Mouse (Mus musculus) CH12.LX (cell line): ENCODE results near the gene Ttn.

Experiments
- CHD2 ChIP-seq: IDR thresholded peaks from 2 replicates; pipeline ENCODE4 v1.6.1; 2011; ENCODE audit warnings: low read length, improper control_type of control experiment
- IRF4 ChIP-seq: IDR thresholded peaks from 2 replicates; pipeline ENCODE4 v1.6.1; 2014; ENCODE audit warnings: low read depth, mild to moderate bottlenecking, inconsistent platforms, low read length, improper control_type of control experiment
- POLR2A ChIP-seq: IDR thresholded peaks from 2 replicates; pipeline ENCODE4 v1.6.1; 2011; ENCODE audit warnings: low read depth, mild to moderate bottlenecking, improper control_type of control experiment, low read length
- ZNF384 ChIP-seq: IDR thresholded peaks from 2 replicates; pipeline ENCODE4 v1.6.1; 2012; ENCODE audit warnings: low read depth, low read length, improper control_type of control experiment, inconsistent platforms

GRCm38 (mm10) chr2:76903351-76903750 is 79.0 kb downstream of the Ttn start:
- TF ChIP-seq ZNF384 (no peak), CHD2 (no peak), IRF4 (no peak), POLR2A (no peak)
